Mouse (Mus musculus) midbrain, postnatal 0 days (tissue): ENCODE data around the gene Akt1s1. TPM values are rescaled to one million over a fixed set of nuclear protein-coding genes. Genes with fewer than 3 reads are reported as not detected.

Experiments
- ATAC-seq: fragments of 200-750 bp; cut with Nextera tagmentation; 2 replicates; pipeline ENCODE4 v1.8.0; 2017; ENCODE audit warnings: moderate number of reproducible peaks, mild to moderate bottlenecking, moderate TSS enrichment, moderate library complexity; ENCODE audit not compliant: low FRiP score
- DNase-seq: peaks from one replicate; pipeline ENCODE4 v3.0.0-alpha.2; 2015; ENCODE audit warnings: low spot score
- H3K27ac ChIP-seq: fragments of 300-500 bp; sonication (generic); 2 replicates; pipeline ENCODE4 v1.5.1; 2014; ENCODE audit warnings: low read depth, mild to moderate bottlenecking, low read length, mixed read lengths
- H3K27me3 ChIP-seq: fragments of 300-500 bp; sonication (generic); 2 replicates; pipeline ENCODE4 v1.6.1; 2014; ENCODE audit warnings: low read length, control low read depth, mixed read lengths; ENCODE audit not compliant: insufficient read depth
- H3K36me3 ChIP-seq: fragments of 300-500 bp; sonication (generic); 2 replicates; pipeline ENCODE4 v1.6.1; 2014; ENCODE audit warnings: low read length, control low read depth, mixed read lengths; ENCODE audit not compliant: insufficient read depth
- H3K4me1 ChIP-seq: fragments of 300-500 bp; sonication (generic); 2 replicates; pipeline ENCODE4 v1.6.1; 2014; ENCODE audit warnings: mild to moderate bottlenecking, control low read depth, antibody characterized with exemption, low read length, mixed read lengths; ENCODE audit not compliant: insufficient read depth
- H3K4me2 ChIP-seq: fragments of 300-500 bp; sonication (generic); 2 replicates; pipeline ENCODE4 v1.6.1; 2014; ENCODE audit warnings: low read depth, mild to moderate bottlenecking, low read length, mixed read lengths; ENCODE audit not compliant: poor library complexity, severe bottlenecking
- H3K4me3 ChIP-seq: fragments of 300-500 bp; sonication (generic); 2 replicates; pipeline ENCODE4 v1.5.1; 2014; ENCODE audit warnings: low read depth, mild to moderate bottlenecking, low read length, moderate library complexity
- H3K9ac ChIP-seq: fragments of 300-500 bp; sonication (generic); replicated peaks from 2 replicates; pipeline ENCODE4 v1.6.1; 2014; ENCODE audit warnings: mild to moderate bottlenecking, low read length, moderate library complexity, mixed read lengths; ENCODE audit not compliant: poor library complexity, severe bottlenecking
- H3K9me3 ChIP-seq: fragments of 300-500 bp; sonication (generic); 2 replicates; pipeline ENCODE4 v1.6.1; 2016; ENCODE audit warnings: low read length, control low read depth
- CTCF ChIP-seq: IDR thresholded peaks from 2 replicates; pipeline ENCODE4 v1.5.1; 2016; ENCODE audit warnings: antibody characterized with exemption, mild to moderate bottlenecking
- WGBS: fragments of 180-500 bp; shearing (Covaris S2); extraction: QIAGEN DNeasy Blood & Tissue Kit; methylation state at CpG from one replicate; pipeline ENCODE4 v1.1.7; 2014; 5-methylcytosine and 5-hydroxymethylcytosine counted together
- polyA plus RNA-seq: library from polyadenylated mRNA; unstranded; fragments of >200 nt; fragmentation: Nextera tagmentation; extraction: Ambion mirVana; gene quantifications from 2 replicates; pipeline ENCODE4 v1.2.1, GENCODE M21; 2015
- total RNA-seq: library from RNA; depleted of rRNA; stranded (reverse); fragments of >200 nt; gene quantifications from 2 replicates; pipeline ENCODE4 v1.2.3, GENCODE M21; 2014

The Akt1s1 gene
- total and polyA plus RNA-seq, 2 experiments from 2014 or later: 91.0 to 120 TPM

DNA sequence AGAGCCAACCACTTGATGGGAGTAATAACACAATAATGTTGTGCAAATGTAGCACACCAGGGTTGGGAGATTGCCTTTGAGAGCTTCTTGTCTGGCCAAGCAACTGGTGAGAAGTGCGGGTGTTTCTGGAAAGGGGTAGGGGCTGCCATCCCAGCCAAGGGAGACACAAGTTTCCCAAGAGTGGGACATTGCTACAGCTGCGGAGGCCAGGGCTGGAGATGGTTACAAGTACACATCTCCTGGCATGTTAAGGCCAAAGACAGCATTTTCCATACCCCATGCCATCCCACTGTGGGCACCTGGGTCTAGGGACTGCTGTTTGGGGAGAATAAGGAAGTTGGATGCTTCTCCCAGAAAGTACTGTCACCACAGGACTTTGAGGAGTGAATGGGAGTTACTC lies 4.3 kb downstream of the Akt1s1 start:
- WGBS: 96% methylated on average over 2 of the region's 2 CpGs
- 0 out of 2 replicates have a peak overlapping the region, but pooled peaks have one; percentile 33 for H3K9ac ChIP-seq
- peaks cover 6% of the 10 kb centered on the region; the same call in 1 of the 2 replicates for H3K36me3 ChIP-seq
- H3K9me3 ChIP-seq: no peaks in the 10 kb centered on the region
- TF ChIP-seq CTCF: no peak
- no peak for DNase-seq
- no peaks in the 10 kb centered on the region for H3K27me3 ChIP-seq
- H3K4me2 ChIP-seq: no peak overlapping the region
- no peak overlapping the region for H3K4me3 ChIP-seq
- H3K4me1 ChIP-seq: peaks cover 8% of the 10 kb centered on the region; the same call in 1 of the 2 replicates
- no peak overlapping the region for H3K27ac ChIP-seq
- no peak for ATAC-seq

DNA sequence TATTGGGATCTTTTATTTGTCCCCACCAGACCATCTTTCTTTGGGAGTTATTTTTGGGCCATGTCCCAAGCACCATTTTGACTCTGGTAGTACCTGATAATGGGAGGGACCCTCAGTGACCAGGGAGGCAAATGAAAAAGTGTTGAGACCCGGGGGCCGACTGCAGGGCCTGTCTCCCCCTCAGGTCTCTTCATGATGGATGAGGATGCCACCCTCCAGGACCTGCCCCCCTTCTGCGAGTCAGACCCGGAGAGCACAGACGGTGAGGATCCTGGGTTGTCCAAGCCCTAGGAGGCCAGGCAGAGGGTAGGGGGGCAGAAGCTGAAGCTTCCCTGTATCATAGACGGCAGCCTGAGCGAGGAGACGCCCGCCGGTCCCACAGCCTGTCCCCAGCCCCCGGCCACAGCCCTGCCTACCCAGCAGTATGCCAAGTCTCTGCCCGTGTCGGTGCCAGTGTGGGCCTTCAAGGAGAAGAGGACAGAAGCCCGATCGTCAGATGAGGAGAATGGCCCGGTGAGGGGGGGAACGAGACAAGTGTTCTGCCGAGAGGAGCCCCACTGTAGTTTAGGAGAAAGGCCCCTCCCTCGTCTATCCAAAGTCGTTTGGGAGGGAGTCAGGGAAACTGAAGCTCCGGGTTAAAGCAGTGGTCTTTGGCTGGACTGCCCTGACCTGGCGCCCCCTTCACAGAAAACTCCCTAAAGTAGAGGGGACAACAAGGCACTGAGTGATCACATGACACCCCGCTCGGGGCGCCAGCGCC lies 5.0 kb downstream of the Akt1s1 start:
- no peak for DNase-seq
- Histone ChIP-seq H3K4me2 (peak overlapping the region; percentile 62), H3K9me3 (no peaks in the 10 kb centered on the region), H3K9ac (peak overlapping the region; percentile 48; the same call in 1 of the 2 replicates), H3K27ac (peak overlapping the region; percentile 77), H3K36me3 (peaks cover 6% of the 10 kb centered on the region; the same call in 1 of the 2 replicates), H3K4me1 (peaks cover 12% of the 10 kb centered on the region; the same call in 1 of the 2 replicates), H3K27me3 (no peaks in the 10 kb centered on the region), H3K4me3 (peak overlapping the region; percentile 32)
- 28% methylated on average over 26 of the region's 26 CpGs for WGBS
- no peak for ATAC-seq
- TF ChIP-seq CTCF: no peak

DNA sequence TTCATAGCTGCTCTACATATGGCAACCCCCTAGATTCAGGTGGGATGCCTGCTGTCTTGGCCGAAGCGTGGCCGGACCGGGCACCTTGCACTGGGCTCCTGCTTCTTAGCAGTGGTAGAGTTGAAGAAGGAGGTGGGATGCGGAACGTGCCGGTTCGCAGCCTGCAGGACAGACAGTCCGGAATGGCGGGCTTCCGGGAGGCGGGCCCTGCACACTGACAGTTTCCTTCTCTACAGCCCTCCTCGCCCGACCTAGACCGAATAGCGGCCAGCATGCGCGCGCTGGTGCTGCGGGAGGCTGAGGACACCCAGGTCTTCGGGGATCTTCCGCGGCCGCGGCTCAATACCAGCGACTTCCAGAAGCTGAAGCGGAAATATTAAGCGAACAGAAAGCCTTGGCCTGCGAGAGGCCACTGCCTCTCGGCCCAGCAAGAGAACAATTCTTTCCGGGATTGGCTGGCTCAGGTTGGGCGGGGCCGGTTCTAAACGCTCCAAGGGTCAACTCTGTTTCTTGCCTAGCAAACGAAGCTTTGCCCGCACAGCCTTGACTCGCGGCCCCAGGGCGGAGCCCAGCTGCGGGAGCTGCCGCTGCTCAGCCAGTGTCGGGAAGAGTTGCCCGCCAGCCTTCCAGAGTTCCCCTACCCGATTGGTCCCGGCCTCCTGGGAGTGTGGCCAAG lies 5.7 kb downstream of the Akt1s1 start:
- Histone ChIP-seq H3K36me3 (peaks cover 6% of the 10 kb centered on the region; the same call in 1 of the 2 replicates), H3K4me2 (peak overlapping the region; percentile 62), H3K4me3 (peak overlapping the region; percentile 32), H3K27ac (peak overlapping the region; percentile 77), H3K4me1 (peaks cover 12% of the 10 kb centered on the region; the same call in 1 of the 2 replicates), H3K9ac (peak overlapping the region; percentile 48), H3K9me3 (no peaks in the 10 kb centered on the region), H3K27me3 (no peaks in the 10 kb centered on the region)
- TF ChIP-seq CTCF: no peak
- 6% methylated on average over 45 of the region's 45 CpGs for WGBS
- peak; percentile 78 for DNase-seq
- no peak for ATAC-seq

DNA sequence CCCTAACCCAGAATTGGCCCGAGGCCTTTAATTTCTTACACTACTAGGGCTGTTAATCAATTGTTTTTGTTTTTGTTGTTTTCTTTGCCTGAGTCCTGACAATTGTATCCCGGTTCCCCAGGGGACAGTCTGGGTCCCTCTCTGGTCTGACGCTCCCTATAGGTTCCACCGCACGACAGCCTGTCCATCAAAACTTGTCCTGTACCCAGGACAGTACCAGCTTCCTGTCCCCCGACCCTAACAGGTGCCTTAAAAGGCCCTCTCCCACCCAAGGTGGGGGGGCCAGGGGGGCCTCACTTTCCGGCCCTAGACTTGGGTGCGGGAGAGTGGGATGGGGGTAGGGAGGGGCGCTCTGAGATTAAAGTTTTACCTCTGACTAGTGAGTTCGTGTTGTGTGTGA lies 6.2 kb downstream of the Akt1s1 start:
- no peak for ATAC-seq
- Histone ChIP-seq H3K4me3 (peak overlapping the region; percentile 32), H3K27me3 (no peaks in the 10 kb centered on the region), H3K4me1 (peaks cover 12% of the 10 kb centered on the region; the same call in 1 of the 2 replicates), H3K4me2 (peak overlapping the region; percentile 62), H3K27ac (peak overlapping the region; percentile 77), H3K9me3 (no peaks in the 10 kb centered on the region), H3K36me3 (peaks cover 6% of the 10 kb centered on the region; the same call in 1 of the 2 replicates), H3K9ac (peak overlapping the region; percentile 48)
- 35% methylated on average over 10 of the region's 10 CpGs for WGBS
- DNase-seq: no peak
- TF ChIP-seq CTCF: no peak

DNA sequence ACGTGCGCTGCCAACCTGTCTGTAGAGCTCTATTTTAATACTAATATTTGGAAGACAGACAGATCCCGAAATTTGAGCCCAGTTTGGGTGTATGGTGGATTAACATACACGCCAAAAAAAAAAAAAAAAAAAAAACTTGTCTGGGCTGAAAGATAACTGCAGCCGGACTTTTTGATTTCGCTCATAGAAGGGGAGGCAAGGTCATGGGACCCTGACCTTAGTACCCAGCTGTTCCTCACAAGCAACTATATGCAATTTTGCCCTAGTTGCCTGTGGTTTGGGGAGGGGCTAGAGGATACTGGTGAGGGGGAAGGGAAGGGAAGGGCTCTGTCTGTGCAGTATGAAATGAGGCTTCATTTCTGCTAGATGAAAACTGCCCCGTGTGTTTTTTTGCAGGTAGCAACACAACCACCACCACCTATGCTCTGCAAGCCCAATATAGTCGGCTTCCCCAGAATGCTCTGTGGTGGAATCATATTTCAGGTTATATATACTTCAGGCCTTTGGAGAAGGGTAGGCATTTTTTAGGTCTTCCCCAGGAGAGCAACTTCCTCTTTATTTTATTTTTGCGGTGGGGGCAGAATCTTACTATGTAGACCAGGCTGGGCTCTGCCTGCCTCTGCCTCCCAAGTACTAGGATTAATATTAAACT lies 7.6 kb downstream of the Akt1s1 start:
- peak overlapping the region; percentile 72 for H3K4me2 ChIP-seq
- peak overlapping the region; percentile 88 for H3K27ac ChIP-seq
- ATAC-seq (no peak), DNase-seq (no peak)
- peaks cover 11% of the 10 kb centered on the region; the same call in 1 of the 2 replicates for H3K4me1 ChIP-seq
- TF ChIP-seq CTCF: no peak
- H3K9me3 ChIP-seq: no peaks in the 10 kb centered on the region
- 0 out of 2 replicates have a peak overlapping the region, but pooled peaks have one; percentile 13 for H3K9ac ChIP-seq
- peaks cover 6% of the 10 kb centered on the region; the same call in 1 of the 2 replicates for H3K36me3 ChIP-seq
- H3K4me3 ChIP-seq: peak overlapping the region; percentile 61
- no peaks in the 10 kb centered on the region for H3K27me3 ChIP-seq
- 70% methylated on average over 9 of the region's 9 CpGs for WGBS
